26 mouse cellular contexts compared by ENCODE assay signal in the genomic region with DNA sequence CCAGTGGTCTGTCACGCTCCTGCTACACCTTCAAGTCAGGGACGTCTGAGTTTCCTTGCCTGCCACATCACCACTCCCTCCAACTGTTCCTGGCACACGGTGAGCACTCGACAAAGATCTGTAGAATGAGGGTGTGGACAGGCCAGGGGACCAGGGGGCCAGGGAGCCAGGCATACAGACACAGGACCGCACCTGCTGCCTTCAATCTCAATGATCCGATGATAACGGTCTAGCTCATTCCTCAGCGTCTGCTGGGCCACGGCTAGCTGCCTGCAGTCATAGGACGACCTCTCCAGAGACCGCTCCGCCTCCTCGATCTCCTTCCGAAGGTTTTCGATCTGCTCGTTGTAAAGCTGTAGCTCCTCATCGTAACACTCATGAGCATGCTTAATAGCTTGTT. TPM values are rescaled to one million over a fixed set of nuclear protein-coding genes. Genes with fewer than 3 reads are reported as not detected.
A peak's percentile ranks its signal among the peaks of the same experiment; 100 is the strongest.
DNase-seq lines count a peak whose midpoint lies in the region; ATAC-seq and TF ChIP-seq lines count a peak whose summit lies in the region.
"Had no signal": no experiment of that assay in that cellular context is flagged by ENCODE, and none has a peak within 500 bp of the region (broad histone marks: within the 10 kb centered on the region; RNA-seq: fewer than 3 reads in every experiment).

No protein-coding gene starts in this region.

- H3K9ac ChIP-seq in kidney, embryonic 16.5 days (replicated peaks; ENCODE audit: low read length), result no peak overlapping the region
- H3K9ac ChIP-seq: embryonic facial prominence, embryonic 13.5 days; forebrain, embryonic 13.5 days; heart, embryonic 13.5 days; hindbrain, embryonic 14.5 days had no signal

- H3K4me1 ChIP-seq in kidney, embryonic 16.5 days (ENCODE audit: insufficient read depth, low read length), result 0 out of 2 replicates have a peak, but pooled peaks cover 10% of the 10 kb centered on the region
- H3K4me1 ChIP-seq in kidney, adult 2 months (ENCODE audit: control insufficient read depth, insufficient read depth, low read length), result no peaks in the 10 kb centered on the region
- H3K4me1 ChIP-seq: forebrain, embryonic 10.5 days; forebrain, embryonic 13.5 days had no signal

- DNase-seq in kidney, adult 2 months, result no peak
- peak; percentile 17 for DNase-seq in retina, embryonic 14.5 days (ENCODE audit: low spot score)
- no peak for DNase-seq in retina, postnatal 1 day
- peak; percentile 27 for DNase-seq in mesoderm, embryonic 11.5 days (ENCODE audit: low read depth, low spot score)
- DNase-seq in spleen, postnatal 14 days (ENCODE audit: low spot score in 2 of 2), result no peak
- DNase-seq: adrenal gland, postnatal 10 days; adrenal gland, postnatal 36 days; cerebellum, adult 11 months; cerebellum, adult 2 months; cerebellum, adult 9-11 months; cerebellum, postnatal 25 days; gastrocnemius, adult 2 months; gastrocnemius, postnatal 14 days; heart, adult 11 months; heart, postnatal 14 days; heart, postnatal 4 days had no signal

- no peaks in the 10 kb centered on the region for H3K9me3 ChIP-seq in kidney, embryonic 16.5 days (ENCODE audit: low read length)
- H3K9me3 ChIP-seq: embryonic facial prominence, embryonic 13.5 days; forebrain, embryonic 10.5 days; forebrain, embryonic 13.5 days; heart, embryonic 13.5 days had no signal

- H3K27me3 ChIP-seq in kidney, embryonic 16.5 days (ENCODE audit: insufficient read depth, low read length), result no peaks in the 10 kb centered on the region
- H3K27me3 ChIP-seq in kidney, adult 2 months (replicated peaks; ENCODE audit: control insufficient read depth, insufficient read depth, low read length), result no peaks in the 10 kb centered on the region
- H3K27me3 ChIP-seq: embryonic facial prominence, embryonic 13.5 days; forebrain, embryonic 13.5 days; heart, embryonic 13.5 days had no signal

- TF ChIP-seq POLR2A in kidney, adult 2 months (IDR thresholded peaks at IDR 0.05; ENCODE audit: low read depth, low read length), result no peak

- 0 out of 2 replicates have a peak, but pooled peaks have one; percentile 6 for ATAC-seq in kidney, embryonic 16.5 days (ENCODE audit: low FRiP score, low TSS enrichment)
- ATAC-seq: activated CD4-positive, CD25-positive, alpha-beta regulatory T cell, adult 4 months; forebrain, embryonic 13.5 days; forebrain, embryonic 16.5 days; hindbrain, postnatal 0 days; inflammation-experienced regulatory T-cells, adult 6 months had no signal

- no peak for TF ChIP-seq CTCF in kidney, adult 2 months (conservative IDR thresholded peaks at IDR 0.05; ENCODE audit: insufficient read depth, insufficient read length, low read depth, low read length)

- no peaks in the 10 kb centered on the region for H3K36me3 ChIP-seq in kidney, embryonic 16.5 days (ENCODE audit: insufficient read depth, low read length)
- H3K36me3 ChIP-seq in kidney, adult 2 months (ENCODE audit: control insufficient read depth, insufficient read depth, low read length), result no peaks in the 10 kb centered on the region
- H3K36me3 ChIP-seq: embryonic facial prominence, embryonic 13.5 days; forebrain, embryonic 10.5 days; heart, embryonic 13.5 days had no signal

- H3K27ac ChIP-seq in kidney, embryonic 16.5 days (ENCODE audit: low read length), result no peak overlapping the region
- H3K27ac ChIP-seq in kidney, adult 2 months (ENCODE audit: insufficient read depth, low read depth, low read length), result no peak overlapping the region
- H3K27ac ChIP-seq: embryonic facial prominence, embryonic 13.5 days; forebrain, embryonic 10.5 days; forebrain, embryonic 13.5 days; gastrocnemius, adult 2 months; heart, embryonic 13.5 days; hindbrain, embryonic 14.5 days; hindbrain, postnatal 0 days had no signal

- WGBS in kidney, embryonic 16.5 days, result 59% methylated on average over 17 of the region's 17 CpGs
- WGBS in kidney, adult 2 months, result 56% methylated on average over 17 of the region's 17 CpGs

- no peak overlapping the region for H3K4me2 ChIP-seq in kidney, embryonic 16.5 days (replicated peaks; ENCODE audit: low read depth, low read length)
- H3K4me2 ChIP-seq: embryonic facial prominence, embryonic 13.5 days; forebrain, embryonic 13.5 days; heart, embryonic 13.5 days; hindbrain, embryonic 14.5 days had no signal

- no peak overlapping the region for H3K4me3 ChIP-seq in kidney, embryonic 16.5 days (ENCODE audit: low read length)
- no peak overlapping the region for H3K4me3 ChIP-seq in kidney, adult 2 months (ENCODE audit: insufficient read depth, low read depth, low read length)
- H3K4me3 ChIP-seq: embryonic facial prominence, embryonic 13.5 days; forebrain, embryonic 10.5 days; forebrain, embryonic 13.5 days; gastrocnemius, adult 2 months; heart, embryonic 13.5 days had no signal

RNA-seq across cellular contexts. Expression of a gene that starts 31.3 kb away (rescaled TPM):
- 1.1 and 1.8 TPM in 2 replicates for polyA plus RNA-seq in kidney, embryonic 16.5 days (2015; fragmentation: Nextera tagmentation; extraction: Ambion mirVana)
- 0.35 and 0.36 TPM in 2 replicates for polyA plus RNA-seq in kidney, adult 2 months (2012; rRNA removed)
- polyA plus RNA-seq: inflammation-experienced regulatory T-cells, adult 6 months had no signal

Comparison
In these comparisons a context has a peak if more than half of its experiments do, and no peak if none do; other contexts are left out.
1. DNase-seq: peak in retina, embryonic 14.5 days (single experiment) and mesoderm, embryonic 11.5 days (single experiment); none in kidney, adult 2 months (single experiment), retina, postnatal 1 day (single experiment) and spleen, postnatal 14 days (0 of 2).